Mouse (Mus musculus): ENCODE results near the gene Rdh19. TPM values are rescaled to one million over a fixed set of nuclear protein-coding genes. Genes with fewer than 3 reads are reported as not detected.

Rdh19 gene
- total and polyA plus RNA-seq, 3 experiments = not detected

- H3K27me3 ChIP-seq (ENCODE audit: control insufficient read depth in 1 of 2, insufficient read depth in 2 of 2, low read length in 2 of 2) = peaks cover 3 to 11% of the 10 kb centered on the region in 2 experiments; a peak in 3 of 4 replicates
- no peaks in the 10 kb centered on the region for H3K4me1 ChIP-seq (ENCODE audit: control insufficient read depth in 1 of 2, insufficient read depth in 2 of 2, low read length in 2 of 2)
- H3K27ac ChIP-seq (ENCODE audit: control insufficient read depth, low read depth, low read length) = no peak overlapping the region
- TF ChIP-seq GABPA (IDR thresholded peaks at IDR 0.05; ENCODE audit: low read depth, low read length) = no peak
- no peak for TF ChIP-seq ELF1 (IDR thresholded peaks at IDR 0.05; ENCODE audit: low read depth, low read length)
- no peak for TF ChIP-seq SIN3A (IDR thresholded peaks at IDR 0.05; ENCODE audit: low read length)
- no peak for TF ChIP-seq TBP (IDR thresholded peaks at IDR 0.05; ENCODE audit: low read depth, low read length)
- no peak for TF ChIP-seq RCOR1 (IDR thresholded peaks at IDR 0.05; ENCODE audit: low read depth, low read length)
- no peaks in the 10 kb centered on the region for H3K9me3 ChIP-seq (replicated peaks; ENCODE audit: insufficient read depth, low read length)
- no peak overlapping the region for H3K4me3 ChIP-seq (ENCODE audit: control insufficient read depth in 1 of 2, insufficient read depth in 1 of 2, low read depth in 2 of 2, low read length in 2 of 2)
- H3K9ac ChIP-seq (ENCODE audit: control insufficient read depth, low read depth, low read length, poor library complexity, severe bottlenecking) = no peak overlapping the region
- no peaks in the 10 kb centered on the region for H3K36me3 ChIP-seq (ENCODE audit: control insufficient read depth in 1 of 2, insufficient read depth in 2 of 2, low read length in 2 of 2)
- no peaks in the 10 kb centered on the region for H3K79me2 ChIP-seq (ENCODE audit: control insufficient read depth, insufficient read depth, low read length, poor library complexity)
- DNase-seq (ENCODE audit: low read depth, low spot score) = no peak
Observed at GRCm38 (mm10) chr10:127864931-127865330, 15.2 kb downstream of the Rdh19 start.

- Histone ChIP-seq H3K79me2 (ENCODE audit: control insufficient read depth, insufficient read depth, low read length, poor library complexity) (no peaks in the 10 kb centered on the region), H3K36me3 (ENCODE audit: control insufficient read depth in 1 of 2, insufficient read depth in 2 of 2, low read length in 2 of 2) (no peaks in the 10 kb centered on the region), H3K27me3 (ENCODE audit: control insufficient read depth in 1 of 2, insufficient read depth in 2 of 2, low read length in 2 of 2) (peaks cover 0 to 4% of the 10 kb centered on the region in 2 experiments; a peak in 3 of 4 replicates), H3K9me3 (replicated peaks; ENCODE audit: insufficient read depth, low read length) (no peaks in the 10 kb centered on the region), H3K9ac (ENCODE audit: control insufficient read depth, low read depth, low read length, poor library complexity, severe bottlenecking) (no peak within 1 kb of the TSS), H3K4me1 (ENCODE audit: control insufficient read depth in 1 of 2, insufficient read depth in 2 of 2, low read length in 2 of 2) (no peaks in the 10 kb centered on the region), H3K27ac (ENCODE audit: control insufficient read depth, low read depth, low read length) (no peak within 1 kb of the TSS), H3K4me3 (ENCODE audit: control insufficient read depth in 1 of 2, insufficient read depth in 1 of 2, low read depth in 2 of 2, low read length in 2 of 2) (no peak within 1 kb of the TSS)
- no peak for DNase-seq (ENCODE audit: low read depth, low spot score)
- TF ChIP-seq SIN3A (IDR thresholded peaks at IDR 0.05; ENCODE audit: low read length) (no peak), TBP (IDR thresholded peaks at IDR 0.05; ENCODE audit: low read depth, low read length) (no peak), CHD1 (IDR thresholded peaks at IDR 0.05; ENCODE audit: low read depth, low read length) (no peak), POLR2A (IDR thresholded peaks at IDR 0.05; ENCODE audit: control insufficient read depth in 1 of 2, insufficient read depth in 1 of 2, low read depth in 1 of 2, low read length in 2 of 2, poor library complexity in 1 of 2) (no peak), TAL1 (IDR thresholded peaks at IDR 0.05; ENCODE audit: low read length) (no peak), POLR2AphosphoS2 (IDR thresholded peaks at IDR 0.05; ENCODE audit: low read length) (no peak), RCOR1 (IDR thresholded peaks at IDR 0.05; ENCODE audit: low read depth, low read length) (no peak), RAD21 (IDR thresholded peaks at IDR 0.05; ENCODE audit: low read depth, low read length) (no peak), MAFK (IDR thresholded peaks at IDR 0.05; ENCODE audit: borderline replicate concordance, low read depth, low read length) (no peak), TCF12 (IDR thresholded peaks at IDR 0.05; ENCODE audit: low read depth, low read length) (no peak), SMC3 (IDR thresholded peaks at IDR 0.05; ENCODE audit: low read depth, low read length) (no peak), USF1 (IDR thresholded peaks at IDR 0.05; ENCODE audit: low read depth, low read length) (no peak), KAT2A (conservative IDR thresholded peaks at IDR 0.05; ENCODE audit: low read depth, low read length) (no peak)
Observed at GRCm38 (mm10) chr10:127866232-127866631, 16.5 kb downstream of the Rdh19 start, which contains the start of gene Rdh16f2. Gene Rdh16f2, plus strand, starts transcription at chr10:127866474.

GRCm38 (mm10) chr10:127872484-127872883, 22.8 kb downstream of the Rdh19 start:
- no peaks in the 10 kb centered on the region for H3K36me3 ChIP-seq (ENCODE audit: control insufficient read depth in 1 of 2, insufficient read depth in 2 of 2, low read length in 2 of 2)
- no peaks in the 10 kb centered on the region for H3K27me3 ChIP-seq (ENCODE audit: control insufficient read depth in 1 of 2, insufficient read depth in 2 of 2, low read length in 2 of 2)
- TF ChIP-seq MAX (IDR thresholded peaks at IDR 0.05; ENCODE audit: low read length) (0 out of 2 replicates have a peak, but pooled peaks have one; percentile 23), CHD1 (IDR thresholded peaks at IDR 0.05; ENCODE audit: low read depth, low read length) (no peak), RAD21 (IDR thresholded peaks at IDR 0.05; ENCODE audit: low read depth, low read length) (peak; percentile 32), POLR2AphosphoS2 (IDR thresholded peaks at IDR 0.05; ENCODE audit: low read length) (no peak), SMC3 (IDR thresholded peaks at IDR 0.05; ENCODE audit: low read depth, low read length) (peak; percentile 64), ZC3H11A (IDR thresholded peaks at IDR 0.05; ENCODE audit: low read depth, low read length) (0 out of 2 replicates have a peak, but pooled peaks have one; percentile 8), MYC (IDR thresholded peaks at IDR 0.05; ENCODE audit: low read depth, low read length) (0 out of 2 replicates have a peak, but pooled peaks have one; percentile 48), CTCF (IDR thresholded peaks at IDR 0.05 in 2 of 3, conservative IDR thresholded peaks at IDR 0.05 in 1 of 3; ENCODE audit: control insufficient read depth in 1 of 3, insufficient read depth in 1 of 3, low read depth in 2 of 3, low read length in 3 of 3, poor library complexity in 1 of 3, severe bottlenecking in 1 of 3) (peak; percentile 38 to 62 (median 42); a peak in 5 of 6 replicates)
- H3K4me3 ChIP-seq (ENCODE audit: control insufficient read depth in 1 of 2, insufficient read depth in 1 of 2, low read depth in 2 of 2, low read length in 2 of 2) = no peak overlapping the region
- no peak overlapping the region for H3K27ac ChIP-seq (ENCODE audit: control insufficient read depth, low read depth, low read length)
- no peaks in the 10 kb centered on the region for H3K79me2 ChIP-seq (ENCODE audit: control insufficient read depth, insufficient read depth, low read length, poor library complexity)
- H3K9ac ChIP-seq (ENCODE audit: control insufficient read depth, low read depth, low read length, poor library complexity, severe bottlenecking) = no peak overlapping the region
- no peaks in the 10 kb centered on the region for H3K9me3 ChIP-seq (replicated peaks; ENCODE audit: insufficient read depth, low read length)
- H3K4me1 ChIP-seq (ENCODE audit: control insufficient read depth in 1 of 2, insufficient read depth in 2 of 2, low read length in 2 of 2) = no peaks in the 10 kb centered on the region
- peak; percentile 52 for DNase-seq (ENCODE audit: low read depth, low spot score)

Measured in MEL (cell line).